Comparison of ENCODE assay signal across 9 mouse cellular contexts in genomic region chr7:84029120-84029771, GRCm38 (mm10). TPM values are rescaled to one million over a fixed set of nuclear protein-coding genes. Genes with fewer than 3 reads are reported as not detected.
DNase-seq lines count a peak whose midpoint lies in the region; ATAC-seq and TF ChIP-seq lines count a peak whose summit lies in the region.
"Had no signal": no experiment of that assay in that cellular context is flagged by ENCODE, and none has a peak within 500 bp of the region (broad histone marks: within the 10 kb centered on the region; RNA-seq: fewer than 3 reads in every experiment).

No protein-coding gene starts in this region.

- H3K4me3 ChIP-seq in bone marrow macrophage, adult 2 months (ENCODE audit: insufficient read depth, low read length), result 0 out of 2 replicates have a peak overlapping the region, but pooled peaks have one; percentile 14
- H3K4me3 ChIP-seq in hindbrain, embryonic 13.5 days, result no peak overlapping the region
- no peak overlapping the region for H3K4me3 ChIP-seq in liver, embryonic 11.5 days (ENCODE audit: low read depth, low read length)

- no peak for TF ChIP-seq POLR2A in bone marrow macrophage, adult 2 months (IDR thresholded peaks at IDR 0.05; ENCODE audit: borderline replicate concordance, low read depth, low read length)

- TF ChIP-seq CTCF in bone marrow macrophage, adult 2 months (IDR thresholded peaks at IDR 0.05; ENCODE audit: low read depth, low read length), result no peak

- ATAC-seq in hindbrain, embryonic 13.5 days (ENCODE audit: low FRiP score), result peak; percentile 77
- ATAC-seq in liver, embryonic 11.5 days (replicated peaks; ENCODE audit: low FRiP score), result no peak
- ATAC-seq in monocyte, adult 5-6 weeks (replicated peaks; ENCODE audit: insufficient number of reproducible peaks, low FRiP score, low TSS enrichment, poor library complexity, severe bottlenecking), result no peak

- peak overlapping the region; percentile 58 for H3K27ac ChIP-seq in bone marrow macrophage, adult 2 months (ENCODE audit: insufficient read depth, low read depth, low read length)
- no peak overlapping the region for H3K27ac ChIP-seq in hindbrain, embryonic 13.5 days
- no peak overlapping the region for H3K27ac ChIP-seq in liver, embryonic 11.5 days (ENCODE audit: low read depth, low read length)
- H3K27ac ChIP-seq: liver, embryonic 14.5 days had no signal

- H3K27me3 ChIP-seq in hindbrain, embryonic 13.5 days, result no peaks in the 10 kb centered on the region
- H3K27me3 ChIP-seq in liver, embryonic 11.5 days (replicated peaks; ENCODE audit: control insufficient read depth, insufficient read depth, low read length), result no peaks in the 10 kb centered on the region

- no peaks in the 10 kb centered on the region for H3K9me3 ChIP-seq in hindbrain, embryonic 13.5 days
- H3K9me3 ChIP-seq in liver, embryonic 11.5 days (ENCODE audit: control insufficient read depth, low read length), result no peaks in the 10 kb centered on the region

- DNase-seq in embryo, embryonic 10.5 days (ENCODE audit: low spot score), result peak; percentile 4
- DNase-seq in embryo, embryonic 9.5 days (ENCODE audit: extremely low spot score), result no peak
- DNase-seq in left cerebral cortex, adult 18-20 months (ENCODE audit: low spot score in 2 of 2), result peak; percentile 36 to 62
- DNase-seq in left cerebral cortex, adult 11 months (ENCODE audit: low spot score), result no peak
- no peak for DNase-seq in liver, embryonic 11.5 days (ENCODE audit: low spot score)

- H3K36me3 ChIP-seq in hindbrain, embryonic 13.5 days, result no peaks in the 10 kb centered on the region
- H3K36me3 ChIP-seq in liver, embryonic 11.5 days (ENCODE audit: control insufficient read depth, insufficient read depth, low read length), result no peaks in the 10 kb centered on the region

- H3K9ac ChIP-seq in hindbrain, embryonic 13.5 days, result no peak overlapping the region
- H3K9ac ChIP-seq in liver, embryonic 11.5 days (ENCODE audit: low read depth, low read length), result no peak overlapping the region
- H3K9ac ChIP-seq: liver, embryonic 14.5 days had no signal

- peaks cover 13% of the 10 kb centered on the region for H3K4me1 ChIP-seq in bone marrow macrophage, adult 2 months (ENCODE audit: control insufficient read depth, insufficient read depth, low read length)
- H3K4me1 ChIP-seq in hindbrain, embryonic 13.5 days (replicated peaks), result peaks cover 8% of the 10 kb centered on the region
- no peaks in the 10 kb centered on the region for H3K4me1 ChIP-seq in liver, embryonic 11.5 days (replicated peaks; ENCODE audit: control insufficient read depth, insufficient read depth, low read length)

- H3K4me2 ChIP-seq in hindbrain, embryonic 13.5 days, result no peak overlapping the region
- H3K4me2 ChIP-seq in liver, embryonic 11.5 days, result no peak overlapping the region

- 52% methylated on average over 3 of the region's 3 CpGs for WGBS in hindbrain, embryonic 13.5 days
- 46% methylated on average over 3 of the region's 3 CpGs for WGBS in liver, embryonic 11.5 days

RNA-seq across cellular contexts. Expression of gene Cemip, which starts 57.1 kb away (rescaled TPM):
- total RNA-seq in left cerebral cortex, adult 18-20 months (2021), result 10 to 100 TPM; 12.2 to 12.7 TPM
- 0.43 and 0.88 TPM in 2 replicates for polyA plus RNA-seq in bone marrow macrophage, adult 2 months (2012; ENCODE audit: insufficient read depth, insufficient read length, missing spikeins)
- 0.41 and 0.49 TPM in 2 replicates for polyA plus RNA-seq in hindbrain, embryonic 13.5 days (2015; fragmentation: Nextera tagmentation; extraction: Ambion mirVana)
- polyA plus RNA-seq in liver, embryonic 11.5 days (2014; fragmentation: Nextera tagmentation; extraction: Ambion mirVana), result 0.14 and 0.15 TPM in 2 replicates
- not detected in 3 replicates for total RNA-seq in monocyte, adult 5-6 weeks (2017)

Comparison
In these comparisons a context has a peak if more than half of its experiments do, and no peak if none do; other contexts are left out.
1. DNase-seq: peak in embryo, embryonic 10.5 days (single experiment) and left cerebral cortex, adult 18-20 months (2 of 2); none in embryo, embryonic 9.5 days (single experiment), left cerebral cortex, adult 11 months (single experiment) and liver, embryonic 11.5 days (single experiment).